In the genomic region with DNA sequence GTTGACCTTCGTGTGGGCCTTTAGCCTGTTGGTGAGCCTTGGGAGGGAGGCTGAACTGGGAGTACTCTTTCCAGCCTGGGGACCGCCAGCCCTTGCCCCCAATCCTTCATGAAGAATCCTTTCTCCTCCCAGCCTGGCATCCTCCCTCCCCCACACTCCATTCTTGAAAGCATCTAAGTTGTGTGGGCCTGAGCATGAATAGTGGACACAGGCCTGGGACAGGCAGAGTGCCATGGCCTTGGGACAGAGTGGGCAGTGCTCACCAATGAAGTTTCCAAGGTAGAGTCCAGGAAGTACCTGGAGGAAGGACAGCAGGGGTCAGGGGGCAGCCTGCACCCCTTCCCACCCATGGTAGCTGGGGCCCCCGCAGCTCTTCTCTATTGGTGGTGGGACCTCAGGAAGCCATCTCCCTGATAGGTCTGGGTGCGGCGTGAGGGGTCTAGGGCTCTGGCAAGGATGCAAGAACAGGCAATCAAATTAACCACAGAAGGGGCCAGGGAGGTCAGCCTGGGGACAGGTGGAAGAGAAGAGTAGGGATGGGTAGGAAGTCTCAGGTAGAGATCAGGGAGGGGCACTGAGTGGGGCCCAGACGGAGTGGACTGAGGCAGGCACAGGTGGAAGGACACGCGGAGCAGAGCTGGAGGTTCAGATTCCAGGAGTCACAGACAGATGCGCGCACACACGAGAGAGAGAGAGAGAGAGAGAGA, we compare ENCODE assay signal across 10 mouse cellular contexts. TPM values are rescaled to one million over a fixed set of nuclear protein-coding genes. Genes with fewer than 3 reads are reported as not detected.
A peak's percentile ranks its signal among the peaks of the same experiment; 100 is the strongest.
DNase-seq lines count a peak whose midpoint lies in the region; ATAC-seq and TF ChIP-seq lines count a peak whose summit lies in the region.
"Had no signal": no experiment of that assay in that cellular context is flagged by ENCODE, and none has a peak within 500 bp of the region (broad histone marks: within the 10 kb centered on the region; RNA-seq: fewer than 3 reads in every experiment).

No protein-coding gene starts in this region.

- no peaks in the 10 kb centered on the region for H3K9me3 ChIP-seq in heart, embryonic 11.5 days (replicated peaks; ENCODE audit: control insufficient read depth, low read length)
- H3K9me3 ChIP-seq in E14TG2a.4 (ENCODE audit: low read length): no peaks in the 10 kb centered on the region
- no peaks in the 10 kb centered on the region for H3K9me3 ChIP-seq in forebrain, embryonic 16.5 days (ENCODE audit: control insufficient read depth, low read length)
- no peaks in the 10 kb centered on the region for H3K9me3 ChIP-seq in midbrain, embryonic 12.5 days
- H3K9me3 ChIP-seq: liver, embryonic 13.5 days had no signal

- no peak for TF ChIP-seq CTCF in E14TG2a.4 (conservative IDR thresholded peaks at IDR 0.05; ENCODE audit: low read length)

- peaks cover 80% of the 10 kb centered on the region for H3K27me3 ChIP-seq in heart, embryonic 11.5 days (ENCODE audit: control insufficient read depth, insufficient read depth, low read length)
- H3K27me3 ChIP-seq in E14TG2a.4 (ENCODE audit: insufficient read depth, low read length): peaks cover 80% of the 10 kb centered on the region
- H3K27me3 ChIP-seq in forebrain, embryonic 16.5 days (replicated peaks; ENCODE audit: control insufficient read depth, insufficient read depth, low read length): peaks cover 9% of the 10 kb centered on the region
- peaks cover 72% of the 10 kb centered on the region for H3K27me3 ChIP-seq in midbrain, embryonic 12.5 days

- no peaks in the 10 kb centered on the region for H3K36me3 ChIP-seq in heart, embryonic 11.5 days (ENCODE audit: control insufficient read depth, insufficient read depth, low read length)
- no peaks in the 10 kb centered on the region for H3K36me3 ChIP-seq in E14TG2a.4 (ENCODE audit: insufficient read depth, low read length)
- no peaks in the 10 kb centered on the region for H3K36me3 ChIP-seq in forebrain, embryonic 16.5 days (ENCODE audit: control insufficient read depth, insufficient read depth)
- no peaks in the 10 kb centered on the region for H3K36me3 ChIP-seq in midbrain, embryonic 12.5 days
- H3K36me3 ChIP-seq: liver, embryonic 13.5 days had no signal

- H3K4me1 ChIP-seq in heart, embryonic 11.5 days (ENCODE audit: control insufficient read depth, insufficient read depth, low read length): 0 out of 2 replicates have a peak, but pooled peaks cover 3% of the 10 kb centered on the region
- peaks cover 32% of the 10 kb centered on the region for H3K4me1 ChIP-seq in E14TG2a.4 (replicated peaks; ENCODE audit: low read depth, low read length)
- H3K4me1 ChIP-seq in forebrain, embryonic 16.5 days (replicated peaks; ENCODE audit: control insufficient read depth, insufficient read depth, low read length): peaks cover 18% of the 10 kb centered on the region
- H3K4me1 ChIP-seq in midbrain, embryonic 12.5 days: peaks cover 13% of the 10 kb centered on the region; the same call in 1 of the 2 replicates

- no peak for DNase-seq in heart, adult 8-10 months (ENCODE audit: low spot score)
- no peak for DNase-seq in ovary, postnatal 10 days (ENCODE audit: low spot score)
- DNase-seq in frontal cortex, postnatal 25 days (ENCODE audit: low spot score in 2 of 2): no peak
- no peak for DNase-seq in left cerebral cortex, adult 18-20 months (ENCODE audit: low spot score in 2 of 2)
- DNase-seq: liver, embryonic 13.5 days had no signal

- H3K9ac ChIP-seq in heart, embryonic 11.5 days (ENCODE audit: low read depth, low read length): no peak overlapping the region
- peak overlapping the region; percentile 0; the same call in 1 of the 2 replicates for H3K9ac ChIP-seq in forebrain, embryonic 16.5 days (replicated peaks; ENCODE audit: low read depth, low read length)
- H3K9ac ChIP-seq in midbrain, embryonic 12.5 days (replicated peaks): 0 out of 2 replicates have a peak overlapping the region, but pooled peaks have one; percentile 78
- H3K9ac ChIP-seq: liver, embryonic 13.5 days had no signal

- H3K27ac ChIP-seq in heart, embryonic 11.5 days (ENCODE audit: low read depth, low read length): no peak overlapping the region
- no peak overlapping the region for H3K27ac ChIP-seq in forebrain, embryonic 16.5 days (ENCODE audit: low read length)
- no peak overlapping the region for H3K27ac ChIP-seq in midbrain, embryonic 12.5 days (replicated peaks)
- H3K27ac ChIP-seq: liver, embryonic 13.5 days had no signal

- peak overlapping the region; percentile 92 for H3K4me2 ChIP-seq in heart, embryonic 11.5 days
- H3K4me2 ChIP-seq in forebrain, embryonic 16.5 days (ENCODE audit: low read length): peak overlapping the region; percentile 89
- H3K4me2 ChIP-seq in midbrain, embryonic 12.5 days (replicated peaks): peak overlapping the region; percentile 98

- H3K4me3 ChIP-seq in heart, embryonic 11.5 days (ENCODE audit: low read depth, low read length): no peak overlapping the region; the same call in 1 of the 2 replicates
- H3K4me3 ChIP-seq in E14TG2a.4 (replicated peaks; ENCODE audit: low read length): 0 out of 2 replicates have a peak overlapping the region, but pooled peaks have one; percentile 84
- H3K4me3 ChIP-seq in forebrain, embryonic 16.5 days (replicated peaks; ENCODE audit: low read length): peak overlapping the region; percentile 84
- H3K4me3 ChIP-seq in midbrain, embryonic 12.5 days: peak overlapping the region; percentile 66

- 31% methylated on average over 11 of the region's 11 CpGs for WGBS in heart, embryonic 11.5 days (ENCODE audit: insufficient replicate concordance)
- 42% methylated on average over 11 of the region's 11 CpGs for WGBS in forebrain, embryonic 16.5 days
- WGBS in midbrain, embryonic 12.5 days: 46% methylated on average over 11 of the region's 11 CpGs

- no peak for ATAC-seq in heart, embryonic 11.5 days (replicated peaks; ENCODE audit: insufficient number of reproducible peaks, low FRiP score, low TSS enrichment)
- no peak for ATAC-seq in forebrain, embryonic 16.5 days
- ATAC-seq in midbrain, embryonic 12.5 days (ENCODE audit: low FRiP score, low read depth): peak; percentile 10; the same call in 1 of the 2 replicates

RNA-seq across cellular contexts. Expression of a gene that starts 1.0 kb away (rescaled TPM):
- 0.07 TPM in 1 of 2 replicates, not detected in the other for polyA plus RNA-seq in heart, embryonic 11.5 days (2014; fragmentation: Nextera tagmentation; extraction: Ambion mirVana)
- not detected for total RNA-seq in heart, adult 8-10 months (2022)
- 6.0 and 8.6 TPM in 2 replicates for polyA plus RNA-seq in forebrain, embryonic 16.5 days (2015; fragmentation: Nextera tagmentation; extraction: Ambion mirVana)
- polyA plus RNA-seq in midbrain, embryonic 12.5 days (2016; fragmentation: Nextera tagmentation; extraction: Ambion mirVana): 1.2 and 1.4 TPM in 2 replicates
- total RNA-seq in left cerebral cortex, adult 18-20 months (2021): 10 to 100 TPM; 16.2 to 18.2 TPM
- polyA plus RNA-seq: liver, embryonic 13.5 days had no signal

RNA-seq across cellular contexts. Expression of a gene that starts 11.8 kb away (rescaled TPM):
- polyA plus RNA-seq in heart, embryonic 11.5 days (2014; fragmentation: Nextera tagmentation; extraction: Ambion mirVana): 0.76 TPM in 1 of 2 replicates, not detected in the other
- total RNA-seq in heart, adult 8-10 months (2022): not detected
- polyA plus RNA-seq in forebrain, embryonic 16.5 days (2015; fragmentation: Nextera tagmentation; extraction: Ambion mirVana): 2.1 and 3.5 TPM in 2 replicates
- polyA plus RNA-seq in midbrain, embryonic 12.5 days (2016; fragmentation: Nextera tagmentation; extraction: Ambion mirVana): 1.4 and 1.7 TPM in 2 replicates
- 1 to 10 TPM; 2.0 to 2.6 TPM for total RNA-seq in left cerebral cortex, adult 18-20 months (2021)

RNA-seq across cellular contexts. Expression of a gene that starts 17.5 kb away (rescaled TPM):
- polyA plus RNA-seq in heart, embryonic 11.5 days (2014; fragmentation: Nextera tagmentation; extraction: Ambion mirVana): 0.52 and 0.83 TPM in 2 replicates
- total RNA-seq in heart, adult 8-10 months (2022): 1 to 10 TPM; 1.6 to 2.7 (median 2.1) TPM
- polyA plus RNA-seq in forebrain, embryonic 16.5 days (2015; fragmentation: Nextera tagmentation; extraction: Ambion mirVana): 3.6 and 3.7 TPM in 2 replicates
- 2.4 and 2.6 TPM in 2 replicates for polyA plus RNA-seq in midbrain, embryonic 12.5 days (2016; fragmentation: Nextera tagmentation; extraction: Ambion mirVana)
- under 1 TPM; 0.46 to 0.68 TPM for total RNA-seq in left cerebral cortex, adult 18-20 months (2021)

RNA-seq across cellular contexts. Expression of a gene that starts 39.4 kb away (rescaled TPM):
- not detected in 2 replicates for polyA plus RNA-seq in heart, embryonic 11.5 days (2014; fragmentation: Nextera tagmentation; extraction: Ambion mirVana)
- total RNA-seq in heart, adult 8-10 months (2022): under 1 TPM; 0.17 to 0.44 (median 0.31) TPM
- polyA plus RNA-seq in forebrain, embryonic 16.5 days (2015; fragmentation: Nextera tagmentation; extraction: Ambion mirVana): not detected in 2 replicates
- polyA plus RNA-seq in midbrain, embryonic 12.5 days (2016; fragmentation: Nextera tagmentation; extraction: Ambion mirVana): not detected in 2 replicates
- total RNA-seq in left cerebral cortex, adult 18-20 months (2021): not detected
- polyA plus RNA-seq: brain, embryonic 14.5 days; liver, embryonic 13.5 days had no signal
